Mouse (Mus musculus) adrenal gland, postnatal 4 days (tissue): Measurements from ENCODE around the gene Rasa4. TPM values are rescaled to one million over a fixed set of nuclear protein-coding genes. Genes with fewer than 3 reads are reported as not detected.
"Not testable (repeated sequence)": the region's sequence is repeated elsewhere in the genome, so short reads cannot be mapped to it uniquely, and the experiment has no call there.

Source experiments
- DNase-seq, 2 experiments: peaks; one replicate each; pipeline ENCODE4 v3.0.0; 2021 to 2022; ENCODE audit warnings: low spot score in 2 of 2, mixed read lengths in 2 of 2
- total RNA-seq, 2 experiments: library from RNA; stranded (reverse); gene quantifications; 2 replicates each; pipeline ENCODE4 v1.2.3; 2021

The Rasa4 gene
- total RNA-seq, 2 experiments from 2014 or later, result 15.2 to 19.6 TPM

GRCm38 (mm10) chr5:136108486-136108885 is 24.8 kb downstream of the Rasa4 start:
- DNase-seq, result no peak

GRCm38 (mm10) chr5:136109042-136109441 is 25.3 kb downstream of the Rasa4 start:
- DNase-seq, result no peak

GRCm38 (mm10) chr5:136113546-136113945 is 29.8 kb downstream of the Rasa4 start:
- DNase-seq, result not testable (repeated sequence)

GRCm38 (mm10) chr5:136115891-136116783 is 32.4 kb downstream of the Rasa4 start, which contains the start of gene Polr2j:
Gene Polr2j (plus strand): TSS chr5:136116631.
- DNase-seq, result peak; percentile 93 to 98

- no peak for DNase-seq
These were observed 33.0 kb downstream of the Rasa4 start for GRCm38 (mm10) chr5:136116784-136117112.

DNA sequence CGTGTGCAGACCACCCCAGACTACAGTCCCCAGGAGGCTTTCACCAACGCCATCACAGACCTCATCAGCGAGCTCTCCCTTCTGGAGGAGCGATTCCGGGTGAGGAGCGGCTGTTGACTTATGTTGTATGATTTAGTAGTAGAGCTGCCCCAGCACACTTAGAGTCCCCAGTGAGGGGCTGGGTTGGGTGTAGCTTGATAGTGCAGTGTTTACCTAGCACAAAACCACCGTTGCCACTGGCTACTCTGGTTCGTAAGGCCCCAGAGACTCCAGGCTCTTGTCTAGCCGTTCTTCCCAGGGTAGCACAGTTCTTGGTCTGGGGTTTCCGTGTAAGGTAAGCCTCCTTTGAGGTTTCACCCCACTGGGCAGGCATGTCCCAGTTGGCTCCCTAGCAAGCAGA is 38.4 kb downstream of the Rasa4 start:
- no peak for DNase-seq

- DNase-seq, result peak; percentile 75 to 90
These were observed 52.0 kb downstream of the Rasa4 start, which contains the start of the genes Lrwd1 and Alkbh4 for GRCm38 (mm10) chr5:136135571-136136291. Gene Lrwd1 (minus strand): TSS chr5:136136074. Gene Alkbh4 (plus strand): TSS chr5:136136146.

DNA sequence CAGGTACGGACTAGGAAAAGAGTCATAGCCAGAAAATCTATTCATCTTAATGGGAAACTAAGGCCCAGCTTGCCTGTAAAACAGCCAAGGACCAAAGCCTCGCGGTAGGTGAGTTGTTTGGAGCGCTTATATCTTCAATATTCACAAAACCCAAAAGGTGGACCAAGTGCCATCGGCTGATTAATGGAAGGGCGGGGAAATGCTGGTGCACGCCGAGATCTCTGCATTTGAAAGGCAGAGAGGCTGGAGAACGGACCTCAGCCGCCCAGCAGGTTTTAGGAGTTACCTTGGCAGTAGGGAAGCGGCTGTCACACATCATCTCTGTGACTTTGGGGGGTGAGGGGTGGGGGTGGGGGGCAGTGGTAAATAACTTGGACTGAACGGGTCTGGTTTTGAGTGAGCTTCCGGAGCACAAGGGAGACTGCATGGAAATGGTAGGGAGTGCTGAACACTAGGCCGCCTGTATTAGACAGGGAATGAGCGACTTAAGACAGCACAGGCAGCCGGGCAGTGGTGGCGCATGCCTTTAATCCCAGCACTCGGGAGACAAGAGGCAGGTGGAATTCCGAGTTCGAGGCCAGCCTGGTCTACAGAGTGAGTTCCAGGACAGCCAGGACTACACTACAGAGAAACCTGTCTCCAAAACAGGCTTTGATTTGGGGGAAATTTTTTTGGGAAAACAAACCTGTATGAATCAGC is 52.7 kb downstream of the Rasa4 start:
- DNase-seq, result no peak

DNA sequence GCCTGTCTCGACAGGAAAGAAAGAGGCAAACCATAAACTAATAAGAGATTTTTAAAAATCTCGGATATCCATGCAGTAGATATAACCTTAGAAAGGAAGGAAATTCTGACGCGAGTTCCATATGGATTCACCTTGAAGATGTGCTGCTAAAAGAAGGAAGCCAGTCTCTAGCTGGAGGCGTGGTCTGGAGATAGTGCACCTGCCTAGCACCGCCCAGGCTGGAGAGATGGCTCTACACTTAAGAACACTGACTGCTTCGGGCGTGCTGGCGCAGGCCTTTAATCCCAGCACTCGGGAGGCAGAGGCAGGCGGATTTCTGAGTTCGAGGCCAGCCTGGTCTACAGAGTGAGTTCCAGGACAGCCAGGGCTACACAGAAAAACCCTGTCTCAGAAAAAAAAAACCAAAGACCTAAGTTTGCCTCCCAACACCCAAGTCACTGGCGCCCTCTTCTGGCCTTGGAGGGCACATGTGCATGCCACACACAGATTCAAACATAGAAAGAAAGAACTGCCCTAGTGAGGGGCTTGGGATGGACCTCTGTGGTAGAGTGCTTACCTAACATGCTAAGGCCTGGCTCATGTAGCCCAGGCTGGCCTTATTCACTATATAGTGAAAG is 54.0 kb downstream of the Rasa4 start:
- DNase-seq, result peak in 1 of 2 experiments; percentile 35

DNA sequence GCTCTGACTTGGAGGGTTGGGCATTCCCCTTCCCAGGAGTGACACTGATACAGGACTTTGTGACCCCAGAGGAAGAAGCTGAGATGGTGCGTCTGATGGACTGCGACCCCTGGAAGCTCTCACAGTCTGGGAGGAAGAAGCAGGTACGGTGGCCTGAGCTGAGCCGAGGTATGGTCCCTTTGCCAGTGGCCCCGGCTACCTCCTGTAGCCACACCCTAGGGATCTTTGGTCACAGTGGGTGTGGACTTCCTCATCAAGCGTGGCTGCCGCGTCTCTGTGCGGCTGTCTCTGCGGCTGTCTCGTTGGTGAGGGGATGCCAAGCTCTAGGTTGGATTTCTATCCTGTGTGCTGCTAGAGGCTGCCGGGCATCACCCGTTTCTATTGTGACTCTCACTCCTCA is 55.7 kb downstream of the Rasa4 start:
- no peak for DNase-seq

DNA sequence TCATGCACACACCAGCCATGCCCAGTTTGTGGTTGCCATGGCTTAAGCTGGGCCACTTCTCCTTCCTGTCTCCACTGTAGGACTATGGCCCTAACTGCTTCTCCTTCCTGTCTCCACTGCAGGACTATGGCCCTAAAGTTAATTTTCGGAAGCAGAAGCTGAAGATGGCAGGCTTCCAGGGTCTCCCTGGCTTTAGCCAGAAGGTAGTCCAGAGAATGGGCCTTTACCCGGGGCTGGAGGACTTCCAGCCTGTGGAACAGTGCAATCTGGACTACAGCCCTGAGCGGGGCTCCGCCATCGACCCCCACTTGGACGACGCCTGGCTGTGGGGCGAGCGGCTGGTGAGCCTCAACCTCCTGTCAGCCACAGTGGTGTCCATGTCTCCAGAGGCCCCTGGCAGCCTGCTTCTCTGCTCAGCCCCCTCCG is 56.4 kb downstream of the Rasa4 start:
- DNase-seq, result no peak

DNA sequence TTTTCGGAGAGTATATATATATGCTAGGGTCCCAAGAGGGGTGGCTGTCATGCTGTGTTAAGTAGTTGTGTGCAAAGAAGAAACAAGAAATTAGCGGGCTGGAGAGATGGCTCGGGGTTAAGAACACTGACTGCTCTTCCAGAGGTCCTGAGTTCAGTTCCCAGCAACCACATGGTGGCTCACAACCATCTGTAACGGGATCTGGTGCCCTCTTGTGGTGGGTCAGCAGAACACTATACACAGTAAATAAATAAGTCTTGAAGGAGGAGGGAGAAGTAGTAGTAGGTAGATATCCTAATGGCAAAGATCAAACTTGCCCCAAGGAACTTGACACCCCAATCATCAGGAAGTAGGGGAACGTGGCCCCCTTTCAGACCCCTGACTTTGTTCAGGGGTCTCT is 59.0 kb downstream of the Rasa4 start:
- no peak for DNase-seq

DNA sequence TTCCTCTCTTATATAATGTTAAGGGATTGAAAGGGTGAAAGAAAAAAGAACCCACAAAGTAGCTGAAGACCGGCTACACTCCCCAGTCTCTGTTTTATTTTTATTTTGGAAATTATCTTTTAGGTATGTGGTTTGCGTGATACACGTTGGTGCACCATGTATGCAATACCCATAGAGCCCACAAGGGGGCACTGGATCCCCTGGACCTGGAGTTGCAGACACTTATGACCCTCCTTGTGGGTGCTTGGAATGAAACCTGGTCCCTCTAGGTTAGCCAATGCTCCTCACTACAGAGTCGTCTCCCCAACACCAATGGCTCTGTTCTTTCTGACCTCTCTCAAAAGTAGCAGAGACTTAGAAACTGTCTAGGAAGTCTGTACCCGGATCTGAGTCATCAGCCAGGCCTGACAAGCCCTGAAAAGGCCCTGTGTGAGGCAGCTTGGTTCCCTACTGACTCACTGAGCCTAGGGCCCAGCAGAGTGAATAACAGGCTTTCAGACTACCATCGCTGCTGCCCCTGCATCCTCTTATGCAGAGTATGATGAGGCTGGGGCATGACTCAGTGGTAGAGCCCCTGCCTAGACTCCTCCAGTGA is 59.5 kb downstream of the Rasa4 start:
- no peak for DNase-seq

DNA sequence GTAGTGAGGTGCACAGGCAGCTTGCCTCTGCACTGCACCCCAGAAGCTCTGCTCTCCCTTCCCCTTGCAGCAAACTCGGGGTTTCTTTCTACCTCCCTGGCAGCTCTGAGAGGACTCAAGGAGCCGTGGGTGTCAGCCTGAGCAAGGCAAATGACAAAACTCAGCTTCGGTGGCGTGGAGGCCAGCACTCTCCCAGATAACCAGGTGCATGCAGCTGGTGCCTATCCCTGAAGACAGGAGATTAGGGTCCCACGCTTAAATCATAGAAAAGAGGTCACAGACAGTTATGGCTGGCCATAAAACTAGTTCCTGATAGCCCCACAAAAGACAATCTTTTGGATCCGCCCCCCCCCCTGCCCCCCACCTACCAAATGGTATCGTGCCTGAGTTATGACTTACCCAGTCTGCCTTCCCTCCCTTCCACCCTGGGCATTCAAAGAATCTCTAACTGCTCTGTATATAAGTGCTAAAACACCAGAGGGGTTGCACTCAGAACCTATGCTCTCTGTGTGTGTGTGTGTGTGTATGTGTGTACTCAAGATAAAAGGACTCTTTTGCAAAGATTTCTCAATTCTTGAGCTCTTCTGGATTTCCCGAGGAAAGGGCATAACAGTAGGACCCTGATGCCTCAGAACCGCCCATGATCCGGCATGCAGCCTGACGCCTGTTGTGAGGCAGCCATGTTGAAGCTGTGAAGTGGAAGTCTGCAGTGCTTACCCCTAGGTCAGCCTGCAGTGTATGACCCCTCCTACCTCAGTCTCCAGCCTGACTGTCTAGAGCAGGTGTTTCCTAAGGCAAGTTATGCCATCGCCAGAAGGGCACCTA is 61.1 kb downstream of the Rasa4 start:
- no peak for DNase-seq

GRCm38 (mm10) chr5:136146936-136147335 is 63.2 kb downstream of the Rasa4 start:
- DNase-seq, result no peak

- DNase-seq, result no peak
These were observed 64.0 kb downstream of the Rasa4 start for GRCm38 (mm10) chr5:136147704-136148103.

GRCm38 (mm10) chr5:136149134-136149576 is 65.4 kb downstream of the Rasa4 start:
- not testable (repeated sequence) for DNase-seq

GRCm38 (mm10) chr5:136152365-136152764 is 68.6 kb downstream of the Rasa4 start:
- no peak for DNase-seq

DNA sequence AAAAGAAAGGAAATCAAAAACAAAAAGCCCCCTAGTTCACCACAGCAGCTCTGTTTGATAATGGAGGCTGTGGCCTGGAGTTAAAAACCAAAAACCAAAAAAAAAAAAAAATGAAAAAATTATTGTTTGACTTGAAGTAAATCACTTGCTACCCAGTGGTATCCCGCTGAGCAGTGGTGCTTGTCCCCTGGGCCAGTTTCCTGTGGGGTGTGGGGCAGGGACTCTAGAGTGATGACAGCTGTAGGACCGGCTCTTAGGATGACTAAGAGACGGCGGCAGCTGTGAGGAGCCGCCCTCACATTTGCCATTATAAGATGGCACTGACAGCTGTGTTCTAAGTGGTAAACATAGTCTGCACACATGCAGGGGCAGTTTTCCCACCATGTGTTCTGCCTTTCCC is 71.7 kb downstream of the Rasa4 start:
- DNase-seq, result no peak

GRCm38 (mm10) chr5:136160084-136160483 is 76.4 kb downstream of the Rasa4 start:
- not testable (repeated sequence) for DNase-seq
